Mouse (Mus musculus) spleen, adult 18-20 months (tissue): ENCODE data around the gene Cacna2d3.

Experiments
- DNase-seq, 2 experiments: peaks; one replicate each; pipeline ENCODE4 v3.0.0; 2022; ENCODE audit warnings: mixed read lengths in 2 of 2

The Cacna2d3 gene

DNA sequence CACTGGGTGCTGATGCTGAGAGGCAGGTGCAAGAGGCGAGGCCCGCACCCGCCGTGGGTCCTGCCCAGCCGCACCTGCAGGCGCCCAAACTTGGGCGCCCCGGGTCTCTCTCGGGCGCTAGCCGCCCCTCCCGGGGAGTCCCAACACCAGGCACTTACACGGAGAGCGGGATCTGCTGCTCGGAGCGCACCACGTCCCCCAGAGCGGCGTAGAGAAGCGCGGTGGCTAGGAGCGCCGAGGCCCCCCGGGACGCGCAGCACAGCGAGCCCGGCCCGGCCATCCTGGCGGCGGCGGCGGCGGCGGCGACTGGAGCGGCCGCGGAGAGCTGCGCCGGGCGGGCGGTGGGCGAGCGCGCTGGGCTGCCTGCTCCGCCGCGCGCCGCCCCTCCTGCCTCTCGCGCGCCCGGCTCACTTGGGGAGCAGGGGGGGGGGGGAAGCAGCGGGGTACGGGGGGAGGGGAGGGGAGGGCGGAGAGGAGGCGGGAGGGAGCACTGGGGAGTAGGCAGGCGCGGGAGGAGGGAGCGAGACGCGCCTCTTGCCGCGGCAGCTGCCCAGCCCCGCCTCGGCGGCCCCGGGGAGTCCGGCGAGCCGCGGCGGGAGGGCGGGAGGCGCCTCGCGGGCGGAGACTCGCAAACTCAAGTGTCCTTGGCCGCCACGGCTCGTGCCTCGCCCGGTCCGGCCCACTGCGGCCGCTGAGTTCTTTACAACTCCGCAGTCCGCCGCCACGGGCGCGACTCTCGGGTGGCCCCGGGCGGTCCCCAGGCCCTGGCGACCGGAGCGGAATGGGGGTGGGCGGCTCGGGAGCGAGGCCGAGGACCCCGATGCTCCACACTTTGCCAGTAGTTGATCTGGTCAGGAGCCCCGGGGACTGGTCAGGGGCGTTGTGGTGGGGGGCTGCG lies at the start of gene Cacna2d3:
Gene Cacna2d3, minus strand, starts transcription at position 377 of the 898 bp plus-strand sequence.
- DNase-seq = peak in 1 of 2 experiments; percentile 2

DNA sequence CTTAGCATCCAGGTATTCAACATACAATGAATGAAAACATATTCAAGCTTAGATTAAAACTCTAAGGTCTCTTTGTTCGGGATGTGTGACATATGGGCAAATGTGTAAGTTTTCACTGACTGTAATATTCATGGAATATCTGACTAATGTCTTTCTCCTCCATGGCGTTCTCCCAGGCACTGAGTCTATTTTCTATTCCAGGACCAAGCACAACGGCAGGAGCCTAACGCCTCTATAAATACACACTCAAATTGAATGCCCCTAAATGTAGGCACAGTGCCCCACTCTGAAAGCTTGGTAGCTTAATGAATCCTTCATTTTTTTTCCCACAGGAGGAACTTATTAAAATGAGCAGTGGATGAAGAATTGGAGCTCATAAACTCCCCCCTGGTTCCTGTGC lies 47.8 kb upstream of the Cacna2d3 start:
- no peak for DNase-seq

DNA sequence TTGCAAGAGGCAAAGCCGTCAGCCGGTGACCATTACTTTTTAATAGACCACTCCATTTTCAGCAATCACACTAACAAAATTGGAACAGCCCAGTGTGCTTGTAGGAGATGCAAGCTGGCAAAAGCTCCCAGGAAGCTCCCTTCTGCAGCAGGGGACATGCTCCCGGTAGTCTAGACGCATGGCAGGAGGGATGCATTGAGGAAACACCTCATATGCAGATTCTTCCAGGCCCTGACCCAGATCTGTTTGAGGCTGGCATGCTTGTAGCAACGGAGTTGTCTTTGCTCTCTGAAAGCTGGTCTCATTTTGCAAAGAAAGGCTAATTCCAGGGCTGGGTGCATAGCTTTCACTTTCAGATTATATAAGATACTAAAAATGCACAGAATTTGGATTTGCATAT lies 31.2 kb upstream of the Cacna2d3 start:
- DNase-seq = no peak

DNA sequence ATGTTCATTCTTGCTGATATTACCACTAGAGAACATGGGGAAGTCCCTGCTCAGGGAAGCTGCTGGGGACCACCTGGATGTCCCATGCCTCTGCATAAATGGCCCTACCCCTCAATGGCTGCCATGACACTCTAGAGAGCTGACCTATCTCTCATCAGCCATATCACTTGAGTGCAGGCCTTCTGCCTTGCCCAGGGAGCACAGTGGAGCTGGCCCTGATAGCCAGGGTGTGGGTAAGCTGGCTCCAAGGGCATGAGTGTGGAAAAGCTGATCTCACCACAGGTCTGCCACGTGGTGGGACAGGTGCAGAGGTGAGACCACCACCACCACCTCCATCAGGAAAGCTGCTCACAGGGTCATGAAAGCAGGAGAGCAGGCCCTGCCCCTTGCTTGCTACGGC lies 17.1 kb upstream of the Cacna2d3 start:
- no peak for DNase-seq

DNA sequence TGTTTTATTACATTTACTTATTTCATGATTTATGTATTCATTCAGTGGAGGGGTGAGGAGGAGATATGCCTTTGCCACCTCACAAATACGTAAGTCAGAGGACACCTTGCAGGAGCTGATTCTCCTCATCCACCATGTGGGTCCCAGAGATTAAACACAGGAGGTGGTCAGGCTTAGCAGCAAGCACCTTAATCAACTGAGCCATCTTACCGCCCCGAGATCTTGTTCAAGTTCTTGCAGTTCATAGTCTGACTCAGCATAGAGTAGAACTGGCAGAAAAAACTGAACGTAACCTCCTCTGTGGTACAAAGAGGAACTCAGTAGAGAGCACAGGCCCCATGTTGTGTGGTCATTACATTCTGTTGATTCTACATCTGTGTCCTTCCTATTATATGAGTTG lies 8.6 kb upstream of the Cacna2d3 start:
- no peak for DNase-seq

DNA sequence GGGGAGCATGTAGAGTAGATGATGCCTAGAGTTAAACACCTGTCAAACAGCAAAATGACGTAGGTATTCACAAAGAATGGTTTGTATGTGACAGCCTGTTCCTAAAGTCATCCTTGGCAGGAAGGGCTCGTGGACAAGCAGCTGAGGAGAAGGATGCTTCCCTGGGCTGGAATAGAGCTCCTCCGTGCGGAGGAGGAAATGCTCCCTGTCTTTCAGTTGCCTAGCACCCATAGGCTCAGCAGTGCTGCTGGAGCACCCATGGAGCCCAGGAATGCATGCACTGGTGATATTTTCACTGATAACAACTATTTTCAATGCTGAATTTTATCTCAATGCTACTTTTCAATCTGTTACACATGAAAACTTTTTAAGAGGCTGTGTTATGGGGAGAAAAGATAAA lies 7.3 kb upstream of the Cacna2d3 start:
- no peak for DNase-seq

DNA sequence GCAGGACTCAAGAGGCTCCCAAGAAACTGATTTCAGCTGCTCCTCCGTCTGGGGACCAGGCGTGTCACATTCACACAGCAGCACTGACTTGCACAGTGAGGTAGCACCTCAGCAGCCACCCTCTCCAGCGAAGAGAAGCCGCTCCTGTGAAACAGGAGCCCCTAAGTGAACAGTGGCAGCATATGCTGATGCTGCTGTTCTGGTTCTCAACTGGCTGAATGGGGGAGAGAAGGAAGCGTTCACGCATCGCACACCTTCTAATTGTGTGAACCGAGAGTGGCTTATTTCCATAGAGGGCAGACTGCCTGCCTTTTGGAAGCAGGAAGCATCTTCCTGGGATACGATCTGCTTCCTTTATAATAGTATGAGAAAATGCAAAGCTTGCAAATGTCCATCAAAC lies 5.9 kb upstream of the Cacna2d3 start:
- no peak for DNase-seq

DNA sequence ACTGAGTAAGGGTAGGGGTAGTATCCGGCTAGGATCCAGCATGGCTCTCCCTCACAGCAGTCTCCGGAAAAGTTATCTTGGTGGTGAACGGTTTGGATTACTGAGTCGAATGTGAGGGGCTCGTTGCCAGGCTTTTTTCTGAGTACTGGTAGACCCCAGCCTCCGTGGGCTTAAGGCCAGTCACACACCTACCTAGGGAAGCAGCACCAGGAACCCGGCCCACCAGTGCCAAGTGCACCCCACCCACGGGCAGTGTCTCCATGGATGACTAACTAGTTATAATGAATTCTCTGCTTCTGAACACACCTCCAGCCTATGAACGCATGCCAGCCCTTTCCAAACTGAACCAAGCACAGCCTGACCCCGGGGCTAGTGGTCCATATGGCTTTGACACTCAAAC lies 1.6 kb upstream of the Cacna2d3 start:
- DNase-seq = no peak

DNA sequence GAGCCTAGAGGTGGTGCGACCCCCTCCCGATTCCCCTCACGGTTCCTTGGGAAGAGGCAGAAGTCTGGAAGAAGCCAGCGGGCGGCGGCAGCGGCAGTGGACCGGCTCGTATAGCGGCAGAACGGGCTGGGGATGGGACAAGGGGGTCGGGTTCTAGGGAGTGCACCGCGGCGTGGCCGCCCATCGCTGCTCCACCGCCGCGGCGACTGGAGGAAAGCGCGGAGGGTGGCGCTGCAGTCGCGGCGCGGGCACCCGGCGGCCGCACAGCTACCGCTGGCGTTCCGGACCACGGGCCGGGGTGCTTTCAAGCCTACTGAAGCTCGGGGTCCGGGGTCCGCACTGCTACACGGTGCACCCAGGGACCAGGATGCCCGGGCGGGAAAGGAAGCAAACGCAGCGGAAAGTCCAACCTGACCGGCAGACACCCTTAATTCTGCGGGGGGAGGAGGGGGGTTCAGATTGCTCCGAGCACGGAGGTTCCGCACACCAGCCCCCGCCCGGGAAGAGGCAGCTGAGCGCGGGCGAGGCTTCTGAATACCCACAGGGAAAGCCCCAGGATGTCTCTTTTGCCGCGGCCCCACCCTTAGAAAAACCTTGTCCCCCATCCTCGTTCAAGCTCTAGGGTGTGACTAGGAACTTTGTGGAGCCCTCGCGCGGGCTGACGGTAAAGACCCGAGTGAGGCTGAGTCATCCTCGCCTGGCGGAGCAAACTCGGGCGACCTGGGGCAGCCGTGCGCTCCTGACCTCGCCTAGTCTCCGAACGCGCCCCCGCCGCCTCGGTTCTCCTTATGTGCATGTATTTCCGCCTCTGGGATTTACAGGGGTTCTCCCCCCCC lies 940 bp upstream of the Cacna2d3 start:
- DNase-seq = no peak

DNA sequence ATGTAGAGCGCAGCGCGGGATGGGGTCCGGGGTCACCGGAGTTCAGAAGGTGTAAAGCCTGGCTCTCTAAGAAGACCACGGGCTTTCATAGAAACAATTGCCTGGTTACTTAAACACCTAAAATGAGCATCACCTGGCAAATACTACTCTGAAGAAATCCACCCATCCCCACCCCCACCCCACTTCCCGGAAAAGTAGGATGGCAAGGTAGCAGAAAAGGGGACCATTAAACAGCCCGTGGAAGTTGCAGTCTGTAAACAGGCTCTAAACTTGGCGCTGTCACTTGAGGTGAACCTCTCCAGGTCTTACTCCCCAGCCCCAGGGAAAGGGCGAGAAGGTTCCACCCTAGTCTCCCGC lies 555 bp downstream of the Cacna2d3 start:
- no peak for DNase-seq

DNA sequence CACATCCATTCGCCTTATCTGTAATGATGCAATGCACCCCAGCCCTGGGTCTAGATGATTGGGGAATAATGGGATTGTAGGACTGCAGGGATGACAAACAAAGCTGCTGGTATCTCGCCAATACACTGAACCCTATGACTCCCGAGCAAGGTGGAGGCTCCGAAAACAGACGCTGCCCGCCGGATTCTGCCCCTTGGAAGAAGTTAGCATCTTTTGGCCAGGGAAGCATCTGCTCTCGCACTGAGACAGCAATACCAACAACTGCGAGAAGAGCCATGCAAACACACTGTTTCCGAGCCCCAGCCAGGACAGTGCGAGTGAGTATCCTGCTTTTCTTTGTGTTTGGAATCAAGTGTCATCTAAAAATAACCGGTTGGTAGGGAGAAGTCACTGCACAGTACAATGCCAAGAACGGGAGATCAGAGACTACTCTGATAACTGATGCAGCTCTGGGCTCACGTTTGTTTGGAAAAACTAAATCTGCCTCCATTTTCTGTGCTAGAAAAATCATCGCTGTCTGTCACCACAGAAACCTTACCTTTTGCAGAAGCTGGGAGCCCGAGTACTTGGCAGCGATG lies 1.2 kb downstream of the Cacna2d3 start:
- no peak for DNase-seq

DNA sequence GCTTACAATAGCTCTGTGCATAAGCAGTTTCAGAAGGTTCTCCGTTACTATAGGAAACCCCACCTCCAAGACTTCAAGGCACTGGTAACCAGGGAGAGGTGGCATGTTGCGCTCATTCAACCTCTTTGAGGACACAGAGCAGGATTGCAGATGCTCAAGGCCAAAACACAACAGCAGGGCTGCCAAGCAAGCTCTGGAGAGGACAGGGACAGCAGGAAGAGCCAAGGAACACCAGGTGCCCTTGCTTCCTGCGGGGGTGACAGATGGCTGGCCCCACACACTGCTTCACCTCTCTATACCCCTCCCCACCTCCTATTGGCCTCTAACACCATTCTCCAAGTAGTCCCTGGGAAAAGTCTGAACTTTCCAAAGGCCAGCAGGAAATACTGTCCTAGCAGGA lies 9.0 kb downstream of the Cacna2d3 start:
- no peak for DNase-seq

DNA sequence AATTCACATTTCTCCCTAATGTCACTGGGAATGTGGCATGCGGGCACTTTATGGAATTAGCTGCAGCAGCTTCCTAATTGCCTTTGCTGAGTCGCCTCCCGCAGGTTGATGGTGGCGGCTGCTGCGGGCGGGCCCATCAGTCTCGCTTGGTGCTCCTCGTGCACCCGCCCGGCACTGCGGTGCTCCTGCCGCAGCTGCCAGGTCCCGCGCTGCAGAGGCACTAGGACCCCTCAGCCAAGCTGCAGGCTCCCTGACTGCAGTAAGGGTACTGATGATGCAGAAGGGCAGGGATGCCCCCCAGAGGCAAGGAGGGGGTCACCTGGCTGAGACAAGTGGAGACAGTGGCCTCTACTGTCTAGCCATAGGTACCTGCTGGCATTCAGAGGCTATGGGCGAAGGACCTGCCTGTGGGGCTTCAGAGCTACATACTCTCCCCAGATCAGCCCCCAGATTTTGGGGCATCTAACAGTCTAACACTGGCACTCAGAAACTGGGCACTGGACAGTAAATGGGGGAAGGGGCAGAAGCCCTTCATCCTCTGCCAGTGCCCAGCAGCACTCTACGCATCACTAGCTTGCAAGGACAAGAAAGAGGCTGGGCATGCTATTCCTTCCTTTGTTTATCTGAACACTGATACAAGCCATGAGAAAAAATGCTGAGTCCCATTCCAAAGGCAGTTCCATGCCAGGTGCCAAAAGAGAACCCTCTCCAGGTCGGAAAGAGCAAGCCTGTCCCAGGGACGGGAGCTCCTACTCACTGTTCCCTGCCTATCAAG lies 13.9 kb downstream of the Cacna2d3 start:
- DNase-seq = no peak

DNA sequence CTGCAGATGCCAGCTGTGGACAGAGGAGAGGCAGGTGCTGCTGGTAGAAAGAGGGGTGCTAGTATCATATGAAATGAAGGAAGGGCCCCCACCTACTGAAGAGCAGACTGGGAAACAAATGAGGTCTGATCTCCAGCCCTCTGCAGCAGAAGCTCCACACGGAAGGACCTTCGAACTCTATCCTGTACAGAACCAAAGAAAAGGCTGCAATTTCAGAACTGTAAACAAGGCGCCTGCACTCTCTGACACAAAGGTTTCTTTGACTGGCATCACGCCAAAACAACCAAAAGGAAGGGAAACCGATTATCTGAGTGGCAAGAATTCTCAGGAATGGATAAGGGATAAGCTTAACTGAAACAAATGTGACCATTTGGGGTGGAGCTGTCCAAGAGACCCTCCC lies 18.9 kb downstream of the Cacna2d3 start:
- DNase-seq = no peak

DNA sequence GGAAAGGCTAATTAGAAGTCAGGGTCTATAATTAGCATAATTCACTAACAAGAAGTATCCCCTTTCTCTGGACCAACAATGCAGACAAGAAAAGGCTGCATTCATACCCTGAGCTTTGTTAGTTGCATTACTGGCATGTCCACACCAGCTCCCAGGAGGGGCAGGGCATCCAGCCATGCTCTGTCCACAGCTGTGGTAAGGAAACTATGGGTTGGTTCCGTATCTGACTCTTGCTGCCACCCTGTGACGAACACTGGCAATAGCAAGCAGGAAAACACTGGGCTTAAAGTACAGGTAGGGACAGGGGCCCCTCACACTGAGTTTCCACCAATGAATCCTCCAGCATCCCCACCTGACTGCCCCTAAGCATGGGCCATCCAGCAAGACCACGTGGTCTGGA lies 25.5 kb downstream of the Cacna2d3 start:
- DNase-seq = no peak

DNA sequence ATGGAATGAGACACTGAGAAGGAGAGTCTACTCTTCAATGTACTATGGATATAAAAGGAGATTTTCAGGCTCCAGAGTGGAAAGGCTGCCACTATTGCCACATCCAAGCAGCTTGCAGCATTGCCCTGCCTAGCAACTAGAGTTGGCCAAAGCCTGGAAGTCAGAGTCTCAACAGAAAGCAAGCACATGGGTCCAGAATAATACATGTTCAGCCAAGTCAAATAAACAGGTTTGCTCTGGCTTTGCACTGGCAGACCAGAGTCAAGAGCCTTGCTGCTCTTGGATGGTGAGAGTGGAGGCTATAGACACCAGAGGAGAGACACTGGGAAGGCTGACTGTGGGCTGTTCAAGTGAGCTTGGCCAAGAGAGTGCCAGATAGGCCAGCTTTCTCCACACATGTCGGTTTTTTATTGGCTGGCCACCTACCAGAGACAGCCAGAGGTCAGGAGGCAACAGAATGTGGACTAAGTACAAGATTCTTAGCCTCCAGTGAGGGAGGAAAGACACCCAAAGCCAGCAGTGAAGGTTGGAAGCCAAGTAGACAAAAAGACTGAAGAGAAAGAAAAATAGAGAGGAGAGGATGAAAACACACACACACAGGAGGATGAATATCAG lies 49.1 kb downstream of the Cacna2d3 start:
- DNase-seq = no peak

DNA sequence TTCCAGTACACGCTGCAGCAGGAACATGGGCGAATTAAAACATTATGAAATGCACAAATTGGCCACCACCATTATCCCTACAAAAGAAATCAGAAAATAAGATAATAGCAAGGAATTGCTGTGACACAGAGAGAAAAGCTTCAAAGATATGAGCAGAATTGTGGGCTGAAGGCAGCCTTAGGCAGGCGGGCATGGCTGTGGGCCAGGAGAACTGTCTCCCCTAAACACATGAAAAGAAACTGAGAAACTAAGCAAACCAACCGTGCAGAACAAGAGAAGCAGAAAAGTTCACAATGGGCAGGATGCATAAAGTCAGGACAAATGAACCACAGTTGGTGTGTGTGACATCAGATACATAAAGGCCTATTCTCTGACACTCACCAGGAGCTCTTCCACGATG lies 51.8 kb downstream of the Cacna2d3 start:
- no peak for DNase-seq

DNA sequence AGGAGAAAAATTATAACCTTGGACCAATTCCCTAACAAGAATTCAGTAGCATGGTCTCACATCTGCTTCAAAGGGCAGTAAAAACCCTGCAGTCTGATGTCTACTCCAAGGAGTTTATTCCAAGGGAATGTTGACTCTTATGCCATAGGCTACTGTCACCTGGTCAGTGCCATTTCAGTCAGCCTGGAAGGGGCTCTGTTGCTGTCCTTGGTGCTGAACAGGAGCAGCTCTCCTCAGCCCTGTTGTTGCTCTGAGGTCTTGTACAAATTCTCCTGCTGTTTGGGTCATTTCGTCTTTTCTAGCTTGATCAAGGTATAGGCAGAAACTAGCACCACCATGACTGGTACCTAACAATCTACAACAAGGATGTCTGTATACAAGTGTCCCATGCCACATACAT lies 64.7 kb downstream of the Cacna2d3 start:
- no peak for DNase-seq

DNA sequence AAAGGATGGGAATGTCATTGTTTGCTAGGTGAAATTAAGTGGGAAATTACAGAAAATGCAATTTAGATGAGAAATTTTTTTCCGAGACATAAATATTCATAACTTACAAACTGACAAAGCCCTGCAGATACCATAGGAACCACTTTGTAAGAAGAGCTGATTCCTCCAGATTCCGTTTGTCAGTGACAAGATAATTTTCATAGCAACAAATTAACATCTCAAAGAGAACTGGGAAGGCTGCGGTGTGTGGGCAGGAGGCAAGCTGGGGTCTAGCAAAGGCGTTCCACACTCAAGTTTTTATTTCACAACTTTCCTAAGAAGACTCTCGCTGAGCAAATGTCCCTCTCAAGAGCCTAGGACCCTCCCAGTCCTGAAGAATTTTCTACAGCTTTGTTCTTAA lies 71.1 kb downstream of the Cacna2d3 start:
- no peak for DNase-seq

DNA sequence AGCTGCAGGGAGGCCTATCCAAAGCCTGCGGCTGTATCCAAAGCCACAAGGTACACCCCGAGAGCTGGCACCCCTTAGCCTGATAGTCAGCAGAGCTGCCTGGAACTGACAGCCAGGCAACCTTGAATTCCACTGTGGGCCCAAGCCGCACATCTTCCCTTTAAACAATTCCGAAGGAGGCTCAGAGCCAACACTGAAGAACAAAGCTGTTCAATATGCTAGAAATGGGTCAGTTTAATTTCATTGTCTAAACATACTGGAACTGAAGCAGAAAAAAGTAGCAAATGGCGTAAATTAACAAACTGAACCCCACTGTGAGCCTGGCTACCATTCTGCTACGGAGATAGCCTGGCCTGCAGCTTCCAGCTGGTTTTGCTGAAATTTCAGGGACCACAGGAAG lies 72.9 kb downstream of the Cacna2d3 start:
- no peak for DNase-seq

DNA sequence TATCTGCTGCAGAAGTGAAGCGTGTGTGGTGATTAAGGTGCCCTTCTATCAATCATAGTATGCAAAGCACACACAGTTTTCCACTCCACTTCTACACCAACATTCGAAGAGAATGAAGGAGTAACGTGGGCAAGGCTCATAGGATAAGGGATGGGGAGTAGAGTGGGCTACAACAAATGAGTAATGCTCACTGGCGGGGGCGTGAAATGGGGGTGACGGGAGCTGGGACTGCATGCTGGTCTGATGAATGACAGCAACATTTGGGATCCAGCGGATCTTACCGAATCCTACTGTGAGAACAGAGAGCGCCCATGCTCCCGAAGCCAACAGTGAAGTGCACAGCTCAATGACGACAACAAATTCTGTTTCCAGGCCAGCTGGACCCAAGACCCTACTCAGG lies 76.2 kb downstream of the Cacna2d3 start:
- no peak for DNase-seq

DNA sequence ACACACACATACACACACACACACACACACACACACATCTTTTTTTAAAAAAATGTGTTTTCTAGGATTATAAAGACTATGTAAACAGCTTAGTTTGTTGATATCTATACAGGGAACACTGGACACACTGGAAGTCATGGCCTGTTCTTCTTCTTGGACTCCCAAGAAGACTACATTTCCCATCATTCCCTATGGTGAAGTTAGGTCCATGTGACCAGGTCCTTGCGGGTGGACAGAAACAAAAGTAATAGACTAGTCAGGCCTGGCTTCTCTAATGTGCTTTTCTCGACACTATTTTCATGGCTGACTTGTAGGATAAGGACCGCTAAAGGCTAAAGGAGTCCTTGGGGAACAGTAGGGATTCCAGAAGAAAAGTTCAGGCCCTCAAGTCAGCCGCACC lies 78.4 kb downstream of the Cacna2d3 start:
- no peak for DNase-seq

DNA sequence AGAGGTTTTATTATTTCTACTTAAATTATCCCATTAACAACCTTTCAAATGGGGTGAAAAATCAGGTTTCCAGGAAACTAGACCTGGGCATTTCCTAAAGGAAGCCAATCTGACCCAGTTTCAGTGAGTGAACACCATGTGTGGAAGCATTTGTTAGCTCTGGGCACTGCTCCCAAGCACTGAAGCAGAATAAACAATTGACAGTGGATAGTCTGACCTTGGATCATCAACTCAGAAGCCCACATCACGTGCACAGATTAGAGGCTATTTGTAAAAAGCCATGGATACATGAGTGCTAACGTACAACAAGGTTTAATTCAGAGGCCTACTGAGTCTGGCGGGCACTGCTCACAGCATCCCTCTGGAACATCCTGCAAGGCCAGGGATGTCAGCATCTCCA lies 82.4 kb downstream of the Cacna2d3 start:
- DNase-seq = no peak
